Mouse (Mus musculus) embryonic facial prominence, embryonic 10.5 days (tissue): ENCODE measurements at regions not wholly inside any gene's neighbourhood (a gene's known extent, or its start where the extent isn't known, plus 50 kb on each side); places are given as distances from the start of the nearest gene placed in this dataset.

Experiments used
- DNase-seq: peaks from one replicate; pipeline ENCODE4 v3.0.0-alpha.2; 2017; ENCODE audit warnings: low spot score
- H3K27ac ChIP-seq: fragments of 300-500 bp; sonication (generic); replicated peaks from 2 replicates; pipeline ENCODE4 v1.5.1; 2016; ENCODE audit warnings: mild to moderate bottlenecking
- H3K27me3 ChIP-seq: fragments of 300-500 bp; sonication (generic); replicated peaks from 2 replicates; pipeline ENCODE4 v1.6.1; 2016; ENCODE audit warnings: low read depth, mild to moderate bottlenecking; ENCODE audit not compliant: poor library complexity, severe bottlenecking
- H3K36me3 ChIP-seq: fragments of 300-500 bp; sonication (generic); replicated peaks from 2 replicates; pipeline ENCODE4 v1.6.1; 2016; ENCODE audit warnings: mild to moderate bottlenecking, moderate library complexity
- H3K4me1 ChIP-seq: fragments of 300-500 bp; sonication (generic); 2 replicates; pipeline ENCODE4 v1.6.1; 2016
- H3K4me3 ChIP-seq: fragments of 300-500 bp; sonication (generic); 2 replicates; pipeline ENCODE4 v1.5.1; 2016; ENCODE audit warnings: mild to moderate bottlenecking, moderate library complexity
- H3K9me3 ChIP-seq: fragments of 300-500 bp; sonication (generic); 2 replicates; pipeline ENCODE4 v1.6.1; 2016; ENCODE audit warnings: mild to moderate bottlenecking
- WGBS: fragments of 180-500 bp; shearing (Covaris S2); methylation state at CpG from one replicate; pipeline ENCODE4 v1.1.7; 2016; 5-methylcytosine and 5-hydroxymethylcytosine counted together

GRCm38 (mm10) chr2:148622216-148622615, 50.2 kb upstream of the Nxt1 start:
- H3K4me3 ChIP-seq = no peak overlapping the region
- no peak overlapping the region for H3K27ac ChIP-seq
- no peaks in the 10 kb centered on the region for H3K9me3 ChIP-seq
- 83% methylated on average over 3 of the region's 3 CpGs for WGBS
- H3K36me3 ChIP-seq = no peaks in the 10 kb centered on the region
- no peaks in the 10 kb centered on the region for H3K27me3 ChIP-seq
- no peak for DNase-seq
- no peaks in the 10 kb centered on the region for H3K4me1 ChIP-seq

- no peak overlapping the region for H3K27ac ChIP-seq
- peaks cover 3% of the 10 kb centered on the region; the same call in 1 of the 2 replicates for H3K9me3 ChIP-seq
- no peaks in the 10 kb centered on the region for H3K27me3 ChIP-seq
- WGBS = 82% methylated on average over 1 of the region's 1 CpGs
- DNase-seq = no peak
- H3K4me1 ChIP-seq = no peaks in the 10 kb centered on the region
- no peaks in the 10 kb centered on the region for H3K36me3 ChIP-seq
- no peak overlapping the region for H3K4me3 ChIP-seq
Measured at GRCm38 (mm10) chr2:148611911-148612310, 60.5 kb upstream of the Nxt1 start.

DNA sequence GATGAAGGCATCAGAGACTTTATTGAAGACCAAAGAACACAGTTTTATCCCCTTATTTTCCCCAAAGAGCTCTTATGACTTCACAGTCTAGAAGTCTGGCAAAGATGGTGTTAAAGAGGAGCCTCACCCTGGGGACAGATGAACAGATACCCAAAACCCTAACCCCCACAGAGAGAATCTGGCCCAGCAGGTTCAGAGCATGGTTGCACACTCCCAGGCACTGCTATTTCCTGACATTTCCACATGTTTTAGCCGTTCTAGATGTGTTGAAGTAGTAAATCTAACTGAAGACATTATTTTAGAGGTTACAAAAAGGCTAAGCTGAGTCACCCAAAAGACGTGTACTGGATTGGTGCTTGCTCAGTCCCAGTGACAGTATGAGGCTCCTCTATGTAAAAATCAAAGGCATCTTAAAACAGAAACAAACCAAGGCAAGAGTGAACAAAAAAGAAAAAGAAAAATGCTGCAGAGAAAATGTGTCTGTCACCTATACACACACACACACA, 66.9 kb upstream of the Nxt1 start:
- H3K4me3 ChIP-seq = no peak overlapping the region
- no peaks in the 10 kb centered on the region for H3K4me1 ChIP-seq
- H3K27me3 ChIP-seq = no peaks in the 10 kb centered on the region
- 66% methylated on average over 2 of the region's 2 CpGs for WGBS
- no peak overlapping the region for H3K27ac ChIP-seq
- no peak for DNase-seq
- H3K9me3 ChIP-seq = no peaks in the 10 kb centered on the region
- no peaks in the 10 kb centered on the region for H3K36me3 ChIP-seq

DNA sequence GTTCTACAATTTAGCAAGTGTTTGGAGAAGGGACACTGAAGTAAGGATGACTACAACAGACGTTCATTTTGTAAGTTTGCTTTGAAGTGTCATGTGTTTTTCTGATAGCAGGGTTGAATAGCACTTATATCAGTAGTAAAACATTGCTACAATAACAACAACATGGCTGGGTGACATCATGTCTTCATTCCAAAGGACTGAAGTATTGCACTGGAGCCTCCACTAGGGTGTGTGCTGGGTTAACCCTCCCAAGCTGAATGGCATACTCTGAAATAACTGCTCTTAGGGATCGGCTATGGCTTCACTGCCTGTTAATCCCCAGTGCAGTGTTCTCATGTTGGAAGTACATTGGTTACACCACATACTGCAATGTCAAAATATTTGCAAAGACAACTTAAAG, 68.5 kb upstream of the Nxt1 start:
- DNase-seq = no peak
- Histone ChIP-seq H3K27ac (no peak overlapping the region), H3K27me3 (no peaks in the 10 kb centered on the region), H3K4me3 (no peak overlapping the region), H3K36me3 (no peaks in the 10 kb centered on the region), H3K4me1 (no peaks in the 10 kb centered on the region), H3K9me3 (no peaks in the 10 kb centered on the region)
- 72% methylated on average over 2 of the region's 2 CpGs for WGBS

DNA sequence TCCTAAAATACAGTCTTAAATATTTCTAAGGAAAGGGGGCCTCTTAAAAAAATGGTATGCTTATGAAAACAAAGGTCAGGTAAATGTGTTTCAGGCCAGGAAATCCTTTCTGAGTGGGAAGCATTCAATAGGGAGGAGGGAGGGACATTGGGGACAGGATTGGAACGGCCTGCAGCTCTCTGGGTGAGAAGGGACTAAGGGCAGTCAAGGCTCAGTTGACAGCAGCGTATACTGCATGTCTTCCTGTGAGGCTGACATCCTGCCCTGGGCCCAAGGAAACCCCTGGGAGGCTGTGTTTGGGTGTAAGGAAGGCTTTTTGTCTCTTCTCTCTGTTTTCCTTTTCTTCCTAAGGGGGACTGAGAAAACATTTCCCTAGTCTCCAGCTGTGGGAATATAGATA, 69.1 kb upstream of the Nxt1 start:
- WGBS = 39% methylated on average over 2 of the region's 2 CpGs
- H3K9me3 ChIP-seq = no peaks in the 10 kb centered on the region
- H3K27me3 ChIP-seq = no peaks in the 10 kb centered on the region
- H3K36me3 ChIP-seq = no peaks in the 10 kb centered on the region
- H3K4me3 ChIP-seq = no peak overlapping the region
- H3K4me1 ChIP-seq = no peaks in the 10 kb centered on the region
- DNase-seq = no peak
- no peak overlapping the region for H3K27ac ChIP-seq

DNA sequence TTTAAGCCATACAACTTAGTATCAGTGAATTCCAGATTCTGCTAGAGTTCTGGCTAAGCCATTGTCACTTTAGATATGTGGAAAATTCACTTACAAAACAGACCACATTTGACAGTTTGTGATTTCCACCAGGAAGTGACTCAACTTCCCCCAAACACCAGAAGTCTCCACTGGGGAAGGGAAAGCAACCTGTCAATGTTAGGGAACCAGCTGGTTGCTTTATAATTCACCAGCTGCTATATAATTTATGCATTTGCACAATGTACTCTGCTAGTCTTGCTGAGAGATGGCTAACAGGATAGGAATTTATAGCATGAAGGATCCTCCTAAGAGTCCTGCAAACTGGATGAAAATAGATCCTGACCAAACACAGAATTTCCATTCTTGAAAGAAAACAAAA, 72.9 kb upstream of the Nxt1 start:
- H3K27me3 ChIP-seq = no peaks in the 10 kb centered on the region
- no peaks in the 10 kb centered on the region for H3K36me3 ChIP-seq
- no peak overlapping the region for H3K4me3 ChIP-seq
- H3K27ac ChIP-seq = no peak overlapping the region
- no peaks in the 10 kb centered on the region for H3K9me3 ChIP-seq
- H3K4me1 ChIP-seq = no peaks in the 10 kb centered on the region
- no peak for DNase-seq

DNA sequence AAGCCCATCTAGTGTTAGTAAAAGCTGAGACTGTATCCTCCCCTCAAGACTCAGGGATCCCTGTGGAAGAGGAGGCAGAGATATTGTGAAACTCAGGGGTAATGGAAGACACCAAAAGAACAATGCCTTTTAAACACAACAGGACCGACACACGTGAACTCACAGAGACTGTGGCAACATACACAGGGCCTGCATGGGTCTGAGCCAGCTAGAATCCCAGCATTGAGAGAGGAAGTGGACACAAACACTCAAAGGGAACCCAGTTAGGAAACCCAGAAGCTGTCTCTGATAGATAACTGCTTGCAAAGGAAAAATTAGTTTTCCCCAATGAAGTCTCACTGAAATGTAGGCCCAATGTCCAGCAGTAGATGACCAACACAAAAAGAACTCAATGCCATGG, 75.4 kb upstream of the Nxt1 start:
- Histone ChIP-seq H3K4me1 (no peaks in the 10 kb centered on the region), H3K4me3 (no peak overlapping the region), H3K36me3 (no peaks in the 10 kb centered on the region), H3K27me3 (no peaks in the 10 kb centered on the region), H3K27ac (no peak overlapping the region), H3K9me3 (no peaks in the 10 kb centered on the region)
- WGBS = 86% methylated on average over 2 of the region's 2 CpGs
- DNase-seq = no peak

DNA sequence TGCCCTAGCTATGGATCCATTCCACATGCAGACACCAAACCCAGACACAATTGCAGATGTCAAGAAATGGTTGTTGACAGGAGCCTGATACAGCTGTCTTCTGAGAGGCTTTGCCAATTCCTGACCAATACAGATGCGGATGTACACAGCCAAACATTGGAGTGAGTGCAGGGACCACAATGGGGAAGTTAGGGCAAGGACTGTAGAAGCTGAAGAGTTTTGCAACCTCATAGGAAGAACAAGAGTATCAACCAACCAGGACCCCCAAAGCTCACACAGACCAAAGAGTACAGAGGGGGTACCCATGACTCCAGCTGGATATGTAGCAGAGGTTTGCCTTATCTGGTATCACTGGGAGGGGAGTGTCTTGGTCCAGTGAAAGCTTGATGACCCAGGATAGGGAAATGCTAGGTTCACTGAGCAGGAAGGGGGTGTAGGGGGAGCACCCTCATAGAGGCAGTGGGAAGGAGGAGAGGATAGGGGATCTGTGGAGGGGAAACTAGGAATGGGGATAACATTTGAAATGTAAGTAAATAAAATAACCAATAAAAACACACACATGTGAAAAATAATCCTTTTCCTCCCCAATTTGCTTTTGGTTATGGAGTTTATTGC, 86.6 kb upstream of the Nxt1 start:
- 91% methylated on average over 1 of the region's 1 CpGs for WGBS
- Histone ChIP-seq H3K9me3 (no peaks in the 10 kb centered on the region), H3K4me3 (no peak overlapping the region), H3K36me3 (no peaks in the 10 kb centered on the region), H3K4me1 (no peaks in the 10 kb centered on the region), H3K27me3 (no peaks in the 10 kb centered on the region), H3K27ac (no peak overlapping the region)
- DNase-seq = no peak

DNA sequence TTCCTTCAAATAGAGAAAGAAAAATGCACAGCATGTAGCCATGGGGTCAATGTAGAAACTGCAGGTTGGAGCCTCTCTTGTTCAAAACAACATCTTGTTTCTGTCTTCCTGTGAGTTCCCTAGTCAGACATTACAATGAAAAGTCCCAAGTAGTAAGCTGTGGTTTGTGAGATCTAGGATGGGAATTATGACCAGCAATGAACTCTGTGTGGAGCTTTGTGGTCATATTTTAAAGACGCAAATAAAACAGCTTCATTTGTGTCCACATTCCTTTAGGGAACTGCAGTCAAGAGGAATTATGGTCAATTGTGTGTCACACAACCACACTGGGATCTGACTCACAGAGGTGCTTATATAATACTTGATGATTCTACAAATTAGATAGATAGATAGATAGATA, 90.2 kb upstream of the Nxt1 start:
- Histone ChIP-seq H3K4me1 (no peaks in the 10 kb centered on the region), H3K4me3 (no peak overlapping the region)

GRCm38 (mm10) chr2:148581666-148582065, 90.7 kb upstream of the Nxt1 start:
- 81% methylated on average over 4 of the region's 4 CpGs for WGBS
- no peaks in the 10 kb centered on the region for H3K36me3 ChIP-seq

More for the DNA sequence above, 90.2 kb upstream of the Nxt1 start:
- Histone ChIP-seq H3K27ac (no peak overlapping the region), H3K9me3 (no peaks in the 10 kb centered on the region), H3K36me3 (no peaks in the 10 kb centered on the region), H3K27me3 (no peaks in the 10 kb centered on the region)
- WGBS = 92% methylated on average over 1 of the region's 1 CpGs
- no peak for DNase-seq

GRCm38 (mm10) chr2:148580286-148580966, 92.0 kb upstream of the Nxt1 start:
- no peaks in the 10 kb centered on the region for H3K9me3 ChIP-seq
- WGBS = 38% methylated on average over 7 of the region's 7 CpGs
- DNase-seq = peak; percentile 26

More at GRCm38 (mm10) chr2:148581666-148582065, 90.7 kb upstream of the Nxt1 start:
- Histone ChIP-seq H3K4me3 (no peak overlapping the region), H3K27me3 (no peaks in the 10 kb centered on the region), H3K4me1 (no peaks in the 10 kb centered on the region), H3K9me3 (no peaks in the 10 kb centered on the region), H3K27ac (no peak overlapping the region)
- DNase-seq = no peak

DNA sequence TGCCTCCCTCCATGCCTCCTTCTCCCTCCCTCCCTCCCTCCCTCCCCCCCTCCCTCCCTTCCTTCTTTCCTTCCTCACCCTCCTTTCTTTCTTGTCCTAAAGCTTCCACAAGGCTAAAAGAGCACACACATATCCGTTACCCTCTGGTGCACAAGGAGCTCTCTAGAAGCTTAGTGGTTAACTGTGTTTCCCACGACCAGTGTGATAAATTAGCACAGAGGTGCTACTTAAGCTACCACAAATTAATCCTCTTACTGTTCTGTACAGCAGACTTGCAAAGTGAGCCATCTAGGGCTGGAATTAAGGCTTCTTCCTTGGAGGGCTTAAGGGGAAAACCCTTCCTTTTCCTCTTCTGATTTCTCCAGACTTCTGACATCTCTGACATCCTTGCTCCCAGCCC, 92.8 kb upstream of the Nxt1 start:
- Histone ChIP-seq H3K4me3 (no peak overlapping the region), H3K4me1 (no peaks in the 10 kb centered on the region), H3K27ac (no peak overlapping the region), H3K27me3 (no peaks in the 10 kb centered on the region), H3K36me3 (no peaks in the 10 kb centered on the region), H3K9me3 (no peaks in the 10 kb centered on the region)
- 33% methylated on average over 2 of the region's 2 CpGs for WGBS
- no peak for DNase-seq

More at GRCm38 (mm10) chr2:148580286-148580966, 92.0 kb upstream of the Nxt1 start:
- Histone ChIP-seq H3K4me3 (no peak overlapping the region), H3K4me1 (no peaks in the 10 kb centered on the region), H3K27me3 (no peaks in the 10 kb centered on the region), H3K27ac (no peak overlapping the region), H3K36me3 (no peaks in the 10 kb centered on the region)

DNA sequence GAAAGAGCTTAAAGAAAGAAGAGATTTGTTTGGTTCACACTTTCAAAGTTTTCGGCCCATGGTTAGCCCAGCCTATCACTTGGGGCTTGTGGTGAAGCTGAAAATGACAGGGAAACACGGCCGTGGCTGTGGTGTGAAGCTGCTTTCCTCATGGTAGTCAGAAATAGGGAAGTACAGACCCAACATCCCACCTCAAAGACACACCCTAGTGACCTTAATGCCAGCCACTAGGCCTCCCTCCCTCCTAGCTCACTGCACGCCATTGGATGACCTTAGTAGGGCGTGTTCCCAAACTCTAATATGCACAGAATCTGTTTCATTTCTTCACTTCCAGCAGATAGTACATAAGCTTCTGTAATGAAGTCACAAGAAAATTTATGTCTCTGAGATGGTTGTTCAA, 93.4 kb upstream of the Nxt1 start:
- Histone ChIP-seq H3K36me3 (no peaks in the 10 kb centered on the region), H3K4me3 (no peak overlapping the region), H3K9me3 (no peaks in the 10 kb centered on the region), H3K27ac (no peak overlapping the region), H3K27me3 (no peaks in the 10 kb centered on the region), H3K4me1 (no peaks in the 10 kb centered on the region)
- DNase-seq = no peak
- 84% methylated on average over 5 of the region's 5 CpGs for whole genome bisulfite sequencing
